Comparison of ENCODE assay signal across 9 mouse cellular contexts in the genomic region with DNA sequence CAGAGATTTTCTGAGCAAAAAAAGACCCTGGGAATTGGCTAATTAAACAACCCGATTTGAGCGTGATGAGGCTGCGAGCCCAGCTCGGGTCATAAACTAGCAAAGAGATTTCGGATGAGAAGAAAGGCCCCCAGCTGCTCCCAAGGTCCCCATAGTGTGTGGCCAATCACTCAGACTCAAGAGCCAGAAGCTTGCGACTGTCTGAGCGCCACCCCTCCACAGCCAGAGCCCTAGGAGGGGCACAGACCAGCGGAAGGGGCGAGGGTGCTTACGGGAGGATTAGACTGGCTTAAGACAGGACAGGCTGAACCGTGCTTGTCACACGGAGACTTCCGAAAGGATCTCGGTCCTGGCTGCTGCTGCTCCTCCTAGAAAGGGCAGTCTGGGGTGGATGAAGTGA. TPM values are rescaled to one million over a fixed set of nuclear protein-coding genes. Genes with fewer than 3 reads are reported as not detected.
DNase-seq lines count a peak whose midpoint lies in the region; ATAC-seq and TF ChIP-seq lines count a peak whose summit lies in the region.
"Had no signal": no experiment of that assay in that cellular context is flagged by ENCODE, and none has a peak within 500 bp of the region (broad histone marks: within the 10 kb centered on the region; RNA-seq: fewer than 3 reads in every experiment).

No protein-coding gene starts in this region.

- no peak for ATAC-seq in kidney, embryonic 16.5 days (ENCODE audit: low FRiP score, low TSS enrichment)
- ATAC-seq in forebrain, embryonic 13.5 days = no peak
- ATAC-seq in limb, embryonic 14.5 days (ENCODE audit: low FRiP score, low read depth) = no peak
- ATAC-seq: lung, postnatal 0 days had no signal

- no peaks in the 10 kb centered on the region for H3K36me3 ChIP-seq in kidney, embryonic 16.5 days (ENCODE audit: insufficient read depth, low read length)
- H3K36me3 ChIP-seq in forebrain, embryonic 13.5 days (ENCODE audit: poor library complexity, severe bottlenecking) = no peaks in the 10 kb centered on the region
- no peaks in the 10 kb centered on the region for H3K36me3 ChIP-seq in limb, embryonic 14.5 days (ENCODE audit: control insufficient read depth, insufficient read depth, low read length)

- TF ChIP-seq POLR2A in limb, embryonic 14.5 days (IDR thresholded peaks at IDR 0.05; ENCODE audit: borderline replicate concordance, extremely low read depth, insufficient read depth, insufficient read length) = no peak

- H3K4me2 ChIP-seq in kidney, embryonic 16.5 days (replicated peaks; ENCODE audit: low read depth, low read length) = peak overlapping the region; percentile 23; the same call in 1 of the 2 replicates
- peak overlapping the region; percentile 45 for H3K4me2 ChIP-seq in forebrain, embryonic 13.5 days
- H3K4me2 ChIP-seq in limb, embryonic 14.5 days (replicated peaks; ENCODE audit: low read depth, low read length, severe bottlenecking) = peak overlapping the region; percentile 31

- no peak overlapping the region for H3K27ac ChIP-seq in kidney, embryonic 16.5 days (ENCODE audit: low read length)
- no peak overlapping the region for H3K27ac ChIP-seq in forebrain, embryonic 13.5 days
- H3K27ac ChIP-seq in limb, embryonic 14.5 days (replicated peaks; ENCODE audit: low read depth, low read length) = no peak overlapping the region

- 7% methylated on average over 14 of the region's 14 CpGs for WGBS in kidney, embryonic 16.5 days
- 3% methylated on average over 14 of the region's 14 CpGs for WGBS in forebrain, embryonic 13.5 days
- WGBS in limb, embryonic 14.5 days = 3% methylated on average over 14 of the region's 14 CpGs

- no peak for DNase-seq in kidney, adult 8-10 months
- no peak for DNase-seq in limb, embryonic 14.5 days (ENCODE audit: low spot score)
- DNase-seq in retina, embryonic 14.5 days (ENCODE audit: low spot score) = peak; percentile 47
- DNase-seq in urinary bladder, postnatal 4 days (ENCODE audit: low spot score in 2 of 2) = no peak
- no peak for DNase-seq in adrenal gland, postnatal 25 days
- DNase-seq: adrenal gland, postnatal 10 days had no signal

- H3K9ac ChIP-seq in kidney, embryonic 16.5 days (replicated peaks; ENCODE audit: low read length) = no peak overlapping the region
- peak overlapping the region; percentile 37; the same call in 1 of the 2 replicates for H3K9ac ChIP-seq in forebrain, embryonic 13.5 days
- peak overlapping the region; percentile 25; the same call in 1 of the 2 replicates for H3K9ac ChIP-seq in limb, embryonic 14.5 days (ENCODE audit: low read depth, low read length, severe bottlenecking)

- no peaks in the 10 kb centered on the region for H3K9me3 ChIP-seq in kidney, embryonic 16.5 days (ENCODE audit: low read length)
- H3K9me3 ChIP-seq in forebrain, embryonic 13.5 days (replicated peaks) = no peaks in the 10 kb centered on the region
- no peaks in the 10 kb centered on the region for H3K9me3 ChIP-seq in limb, embryonic 14.5 days (ENCODE audit: control insufficient read depth, low read length)

- H3K27me3 ChIP-seq in kidney, embryonic 16.5 days (ENCODE audit: insufficient read depth, low read length) = peaks cover 64% of the 10 kb centered on the region
- peaks cover 39% of the 10 kb centered on the region for H3K27me3 ChIP-seq in forebrain, embryonic 13.5 days
- no peaks in the 10 kb centered on the region for H3K27me3 ChIP-seq in limb, embryonic 14.5 days (ENCODE audit: control insufficient read depth, insufficient read depth, low read length)

- H3K4me1 ChIP-seq in kidney, embryonic 16.5 days (ENCODE audit: insufficient read depth, low read length) = peaks cover 5% of the 10 kb centered on the region; the same call in 1 of the 2 replicates
- peaks cover 12% of the 10 kb centered on the region for H3K4me1 ChIP-seq in forebrain, embryonic 13.5 days
- peaks cover 5% of the 10 kb centered on the region for H3K4me1 ChIP-seq in limb, embryonic 14.5 days (ENCODE audit: control insufficient read depth, insufficient read depth, low read length)

- H3K4me3 ChIP-seq in kidney, embryonic 16.5 days (ENCODE audit: low read length) = no peak overlapping the region
- no peak overlapping the region for H3K4me3 ChIP-seq in forebrain, embryonic 13.5 days
- no peak overlapping the region for H3K4me3 ChIP-seq in limb, embryonic 14.5 days (replicated peaks; ENCODE audit: low read length)

RNA-seq across cellular contexts. Expression of a gene that starts 42.2 kb away (rescaled TPM):
- 0.09 and 0.23 TPM in 2 replicates for polyA plus RNA-seq in kidney, embryonic 16.5 days (2015; fragmentation: Nextera tagmentation; extraction: Ambion mirVana)
- 2.3 and 3.2 TPM in 2 replicates for polyA plus RNA-seq in forebrain, embryonic 13.5 days (2015; fragmentation: Nextera tagmentation; extraction: Ambion mirVana)
- polyA plus RNA-seq in limb, embryonic 14.5 days (2012; rRNA removed) = 0.24 and 0.31 TPM in 2 replicates
- polyA plus RNA-seq in limb, embryonic 14.5 days (2014; fragmentation: Nextera tagmentation; extraction: Ambion mirVana) = 0.34 and 1.2 TPM in 2 replicates
- total RNA-seq in adrenal gland, postnatal 25 days (2021) = not detected in 2 replicates
- polyA plus RNA-seq: lung, postnatal 0 days had no signal
